Mouse (Mus musculus): Measurements from ENCODE around the gene Btnl2. TPM values are rescaled to one million over a fixed set of nuclear protein-coding genes. Genes with fewer than 3 reads are reported as not detected.

Btnl2 gene
- polyA plus RNA-seq, 1 experiment from 2014 or later = 0.20 TPM

DNA sequence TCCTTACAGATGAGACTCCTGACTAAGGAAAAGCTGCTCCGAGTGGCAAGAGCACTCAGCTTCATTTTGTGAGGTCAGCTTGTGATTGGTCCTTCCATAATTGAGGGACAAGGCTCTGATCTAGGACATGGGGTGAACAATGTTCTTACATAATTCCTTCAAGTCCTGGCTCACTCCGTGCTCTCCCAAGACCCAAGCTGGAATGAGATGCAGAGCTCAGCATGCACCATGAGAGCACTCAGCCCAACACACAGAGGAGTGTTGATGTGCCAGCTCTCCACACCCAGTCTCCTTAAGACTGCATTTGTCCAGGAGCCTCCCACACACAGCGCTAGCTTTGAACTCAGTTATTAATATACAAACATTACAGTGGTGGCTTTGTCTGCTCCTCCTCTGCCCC is 30.1 kb downstream of the Btnl2 start:
- Histone ChIP-seq H3K27me3 (no peaks in the 10 kb centered on the region), H3K27ac (no peak overlapping the region), H3K36me3 (no peaks in the 10 kb centered on the region), H3K4me2 (no peak overlapping the region), H3K9me3 (no peaks in the 10 kb centered on the region), H3K4me3 (no peak overlapping the region), H3K9ac (no peak overlapping the region), H3K4me1 (no peaks in the 10 kb centered on the region)
- no peak for ATAC-seq (ENCODE audit: insufficient number of reproducible peaks, low FRiP score, low TSS enrichment, low read depth)
- 74% methylated on average over 3 of the region's 3 CpGs for WGBS

DNA sequence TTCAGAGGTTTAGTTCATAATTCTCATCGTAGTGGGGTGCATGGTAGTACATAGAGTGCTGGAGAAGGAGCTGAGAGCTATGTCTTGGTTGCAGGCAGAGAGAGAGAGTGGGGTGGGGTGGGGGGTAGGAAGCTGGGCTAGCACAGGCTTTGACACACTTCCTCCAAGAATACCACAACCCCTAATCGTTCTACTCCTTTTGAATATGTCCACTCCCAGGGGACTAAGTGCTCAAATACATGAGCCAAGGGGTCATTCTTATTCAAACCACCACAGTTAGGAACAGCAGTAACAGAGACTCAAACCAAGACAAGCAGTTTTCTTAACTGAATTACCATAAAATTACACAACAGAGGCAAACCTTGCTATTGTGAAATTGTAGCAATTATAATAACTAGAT is 32.0 kb downstream of the Btnl2 start:
- no peak overlapping the region for H3K4me2 ChIP-seq
- peaks cover 2% of the 10 kb centered on the region; the same call in 1 of the 2 replicates for H3K27me3 ChIP-seq

GRCm38 (mm10) chr17:34388513-34388912 is 33.9 kb downstream of the Btnl2 start:
- H3K4me3 ChIP-seq = no peak overlapping the region
- ATAC-seq (ENCODE audit: insufficient number of reproducible peaks, low FRiP score, low TSS enrichment, low read depth) = no peak
- no peaks in the 10 kb centered on the region for H3K9me3 ChIP-seq
- no peak overlapping the region for H3K27ac ChIP-seq
- no peak overlapping the region for H3K9ac ChIP-seq
- H3K36me3 ChIP-seq = no peaks in the 10 kb centered on the region
- 35% methylated on average over 4 of the region's 4 CpGs for WGBS
- H3K4me2 ChIP-seq = no peak overlapping the region
- peaks cover 7% of the 10 kb centered on the region for H3K4me1 ChIP-seq
- peaks cover 7% of the 10 kb centered on the region; the same call in 1 of the 2 replicates for H3K27me3 ChIP-seq

More for the DNA sequence above, 32.0 kb downstream of the Btnl2 start:
- 77% methylated on average over 2 of the region's 2 CpGs for WGBS
- no peak overlapping the region for H3K27ac ChIP-seq
- H3K36me3 ChIP-seq = no peaks in the 10 kb centered on the region
- no peak overlapping the region for H3K9ac ChIP-seq
- H3K4me1 ChIP-seq = no peaks in the 10 kb centered on the region
- no peak overlapping the region for H3K4me3 ChIP-seq
- ATAC-seq (ENCODE audit: insufficient number of reproducible peaks, low FRiP score, low TSS enrichment, low read depth) = no peak
- no peaks in the 10 kb centered on the region for H3K9me3 ChIP-seq

- Histone ChIP-seq H3K9ac (no peak overlapping the region), H3K4me1 (peaks cover 7% of the 10 kb centered on the region), H3K4me3 (no peak overlapping the region), H3K27me3 (peaks cover 7% of the 10 kb centered on the region; the same call in 1 of the 2 replicates), H3K36me3 (no peaks in the 10 kb centered on the region), H3K4me2 (no peak overlapping the region), H3K9me3 (no peaks in the 10 kb centered on the region), H3K27ac (no peak overlapping the region)
- ATAC-seq (ENCODE audit: insufficient number of reproducible peaks, low FRiP score, low TSS enrichment, low read depth) = no peak
- WGBS = 68% methylated on average over 7 of the region's 7 CpGs
Measured at GRCm38 (mm10) chr17:34391507-34391906, 36.9 kb downstream of the Btnl2 start.

- Histone ChIP-seq H3K9ac (no peak overlapping the region), H3K4me3 (peak overlapping the region; percentile 39), H3K36me3 (no peaks in the 10 kb centered on the region), H3K4me1 (peaks cover 7% of the 10 kb centered on the region), H3K4me2 (peak overlapping the region; percentile 62), H3K9me3 (no peaks in the 10 kb centered on the region), H3K27me3 (peaks cover 7% of the 10 kb centered on the region; the same call in 1 of the 2 replicates), H3K27ac (no peak overlapping the region)
- ATAC-seq (ENCODE audit: insufficient number of reproducible peaks, low FRiP score, low TSS enrichment, low read depth) = no peak
- WGBS = 3% methylated on average over 24 of the region's 24 CpGs
Measured at GRCm38 (mm10) chr17:34392321-34392720, 37.7 kb downstream of the Btnl2 start.

DNA sequence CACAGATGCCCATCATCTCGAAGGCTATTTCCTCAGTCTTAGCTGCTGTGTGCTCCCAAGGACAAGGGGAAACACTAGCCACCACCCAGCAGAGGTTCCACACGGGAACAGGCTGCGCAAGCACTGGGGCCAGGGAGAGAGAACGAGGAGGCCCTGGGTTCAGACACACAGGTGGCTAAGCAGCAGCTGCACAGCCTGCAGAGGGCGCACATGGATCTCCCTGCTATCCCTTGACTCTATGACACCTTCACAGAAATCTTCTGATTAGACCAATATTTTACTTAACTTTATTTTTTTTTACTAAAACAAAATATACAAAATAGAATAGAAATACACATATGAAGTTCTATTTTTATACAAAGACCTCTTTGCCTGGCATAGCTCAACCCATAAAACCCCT is 42.7 kb downstream of the Btnl2 start:
- ATAC-seq (ENCODE audit: insufficient number of reproducible peaks, low FRiP score, low TSS enrichment, low read depth) = no peak
- no peaks in the 10 kb centered on the region for H3K36me3 ChIP-seq
- no peak overlapping the region for H3K4me3 ChIP-seq
- 61% methylated on average over 5 of the region's 5 CpGs for WGBS
- no peak overlapping the region for H3K27ac ChIP-seq
- no peaks in the 10 kb centered on the region for H3K9me3 ChIP-seq
- H3K9ac ChIP-seq = no peak overlapping the region
- H3K27me3 ChIP-seq = no peaks in the 10 kb centered on the region
- no peak overlapping the region for H3K4me2 ChIP-seq
- H3K4me1 ChIP-seq = peaks cover under 1% of the 10 kb centered on the region

DNA sequence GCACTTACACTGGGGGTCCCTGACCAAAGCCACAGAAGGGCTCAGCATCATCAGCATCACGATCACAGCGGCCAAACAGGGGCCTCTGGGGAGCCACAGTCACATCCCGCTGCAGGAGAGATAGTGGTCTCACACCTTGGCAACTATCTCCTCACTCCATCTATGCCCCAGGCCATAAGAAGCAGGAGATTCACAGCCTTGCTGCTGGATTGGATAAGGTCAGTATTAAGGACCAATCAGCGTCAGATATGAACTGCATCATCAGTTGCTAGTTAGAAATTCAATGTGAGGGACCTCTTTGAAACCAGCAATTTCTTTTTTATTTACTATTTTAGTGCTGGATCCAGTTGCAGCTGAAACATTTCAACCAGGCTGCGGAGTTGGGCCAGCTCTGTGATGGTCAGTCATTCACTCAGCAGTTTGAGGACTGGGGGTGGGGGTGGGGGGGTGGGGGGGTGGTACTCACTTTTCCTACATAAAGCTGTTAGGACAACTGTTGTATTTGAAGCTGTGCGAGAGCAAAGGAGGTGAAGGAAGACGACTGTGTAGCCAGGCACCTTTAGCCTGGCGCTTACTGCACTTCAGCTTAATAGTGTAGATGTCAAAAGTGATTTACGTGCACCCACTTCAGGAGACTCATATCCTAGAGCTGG is 43.6 kb downstream of the Btnl2 start:
- H3K9ac ChIP-seq = peak overlapping the region; percentile 40; the same call in 1 of the 2 replicates

DNA sequence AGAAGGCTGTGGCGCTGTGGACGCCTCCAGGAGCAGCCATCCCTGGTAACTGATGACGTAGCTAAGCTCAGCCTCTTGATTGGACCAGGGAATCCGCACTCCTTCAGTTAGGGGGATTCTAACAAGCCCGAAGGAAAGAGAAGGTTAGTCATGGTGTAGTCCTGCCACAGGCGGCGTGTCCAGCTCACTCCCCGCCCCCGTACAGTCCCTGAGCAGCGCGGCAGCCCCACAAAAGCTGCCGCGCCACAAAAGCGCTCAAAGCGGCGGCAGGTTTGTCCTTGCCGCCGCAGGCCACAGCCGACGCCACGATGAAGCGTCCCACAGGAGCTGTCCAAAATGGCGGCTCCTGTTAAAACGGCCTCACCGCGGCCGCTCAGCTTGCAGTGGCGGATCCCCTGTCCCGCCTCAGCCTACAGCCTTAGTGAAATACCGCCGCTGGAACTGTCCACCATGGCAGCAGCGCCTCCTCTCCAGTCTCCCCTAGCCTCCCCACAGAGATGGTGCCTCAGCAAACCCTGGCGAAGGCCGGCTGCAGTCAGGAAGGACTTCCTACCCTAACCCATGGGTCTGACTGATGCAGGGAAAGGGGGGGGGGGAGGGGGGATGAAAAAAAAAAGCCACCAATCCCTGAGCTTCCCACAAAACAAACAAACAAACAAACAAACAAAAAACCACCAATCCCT is 44.2 kb downstream of the Btnl2 start, which contains the start of gene BC051142:
Gene BC051142, plus strand, starts transcription at position 110 of the 683 bp plus-strand sequence.
- peak within 1 kb of the TSS; percentile 84 for H3K27ac ChIP-seq
- H3K4me2 ChIP-seq = peak within 1 kb of the TSS; percentile 77
- H3K4me3 ChIP-seq = peak within 1 kb of the TSS; percentile 58
- WGBS = 8% methylated on average over 34 of the region's 34 CpGs
- no peaks in the 10 kb centered on the region for H3K9me3 ChIP-seq
- no peaks in the 10 kb centered on the region for H3K36me3 ChIP-seq
- peak; percentile 89 for ATAC-seq (ENCODE audit: insufficient number of reproducible peaks, low FRiP score, low TSS enrichment, low read depth)
- no peaks in the 10 kb centered on the region for H3K27me3 ChIP-seq
- no peaks in the 10 kb centered on the region for H3K4me1 ChIP-seq
- H3K9ac ChIP-seq = peak within 1 kb of the TSS; percentile 40; the same call in 1 of the 2 replicates

More for the DNA sequence above, 43.6 kb downstream of the Btnl2 start:
- Histone ChIP-seq H3K4me2 (peak overlapping the region; percentile 77), H3K27me3 (no peaks in the 10 kb centered on the region), H3K27ac (peak overlapping the region; percentile 84; the same call in 1 of the 2 replicates), H3K9me3 (no peaks in the 10 kb centered on the region), H3K4me3 (peak overlapping the region; percentile 58), H3K4me1 (no peaks in the 10 kb centered on the region), H3K36me3 (no peaks in the 10 kb centered on the region)
- ATAC-seq (ENCODE audit: insufficient number of reproducible peaks, low FRiP score, low TSS enrichment, low read depth) = peak; percentile 64
- WGBS = 10% methylated on average over 9 of the region's 9 CpGs

- no peak overlapping the region for H3K27ac ChIP-seq
- H3K9ac ChIP-seq = no peak overlapping the region
- H3K36me3 ChIP-seq = no peaks in the 10 kb centered on the region
- H3K4me2 ChIP-seq = peak overlapping the region; percentile 77
- no peaks in the 10 kb centered on the region for H3K27me3 ChIP-seq
- WGBS = 51% methylated on average over 4 of the region's 4 CpGs
- peak overlapping the region; percentile 58 for H3K4me3 ChIP-seq
- H3K9me3 ChIP-seq = no peaks in the 10 kb centered on the region
- ATAC-seq (ENCODE audit: insufficient number of reproducible peaks, low FRiP score, low TSS enrichment, low read depth) = no peak
- no peaks in the 10 kb centered on the region for H3K4me1 ChIP-seq
Measured at GRCm38 (mm10) chr17:34399394-34399715, 44.7 kb downstream of the Btnl2 start.

DNA sequence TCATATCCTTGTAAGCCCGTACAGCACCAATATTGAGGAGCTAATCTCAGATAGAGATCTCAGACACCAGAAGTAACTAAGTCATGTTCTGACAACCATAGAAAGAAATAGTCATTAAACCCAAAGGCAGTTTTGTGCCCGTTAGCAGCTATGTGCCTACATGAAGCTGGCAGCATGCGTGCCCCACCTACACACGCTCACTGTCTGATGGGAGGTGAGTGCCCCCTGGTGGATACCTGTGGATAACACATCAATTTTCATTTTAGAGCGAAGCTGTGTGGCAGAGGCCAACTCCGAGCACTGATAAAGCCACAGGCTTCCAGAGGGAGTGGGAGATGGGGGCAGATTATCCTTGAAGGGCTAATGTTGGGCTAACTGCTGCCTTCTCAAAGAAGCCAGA is 56.5 kb downstream of the Btnl2 start:
- H3K4me3 ChIP-seq = no peak overlapping the region
- no peak overlapping the region for H3K9ac ChIP-seq
- 19% methylated on average over 6 of the region's 6 CpGs for WGBS
- no peaks in the 10 kb centered on the region for H3K9me3 ChIP-seq
- no peak overlapping the region for H3K4me2 ChIP-seq
- H3K27me3 ChIP-seq = 0 out of 2 replicates have a peak, but pooled peaks cover 12% of the 10 kb centered on the region
- no peaks in the 10 kb centered on the region for H3K36me3 ChIP-seq
- no peak overlapping the region for H3K27ac ChIP-seq
- ATAC-seq (ENCODE audit: insufficient number of reproducible peaks, low FRiP score, low TSS enrichment, low read depth) = no peak
- H3K4me1 ChIP-seq = no peaks in the 10 kb centered on the region
